Mouse (Mus musculus): ENCODE measurements at regions not wholly inside any gene's neighbourhood (a gene's known extent, or its start where the extent isn't known, plus 50 kb on each side); places are given as distances from the start of the nearest gene placed in this dataset.

GRCm38 (mm10) chr17:15891896-15892675, 61.2 kb upstream of the Rgmb start:
- no peak overlapping the region for H3K27ac ChIP-seq
- no peaks in the 10 kb centered on the region for H3K9me3 ChIP-seq (replicated peaks)
- no peaks in the 10 kb centered on the region for H3K36me3 ChIP-seq
- DNase-seq (no peak), ATAC-seq (ENCODE audit: low read depth) (no peak)
- H3K4me3 ChIP-seq (replicated peaks): no peak overlapping the region
- no peaks in the 10 kb centered on the region for H3K4me1 ChIP-seq (replicated peaks)
- no peaks in the 10 kb centered on the region for H3K27me3 ChIP-seq
- no peak overlapping the region for H3K4me2 ChIP-seq
- 66% methylated on average over 4 of the region's 4 CpGs for WGBS (ENCODE audit: insufficient replicate concordance)
- H3K9ac ChIP-seq: no peak overlapping the region

DNA sequence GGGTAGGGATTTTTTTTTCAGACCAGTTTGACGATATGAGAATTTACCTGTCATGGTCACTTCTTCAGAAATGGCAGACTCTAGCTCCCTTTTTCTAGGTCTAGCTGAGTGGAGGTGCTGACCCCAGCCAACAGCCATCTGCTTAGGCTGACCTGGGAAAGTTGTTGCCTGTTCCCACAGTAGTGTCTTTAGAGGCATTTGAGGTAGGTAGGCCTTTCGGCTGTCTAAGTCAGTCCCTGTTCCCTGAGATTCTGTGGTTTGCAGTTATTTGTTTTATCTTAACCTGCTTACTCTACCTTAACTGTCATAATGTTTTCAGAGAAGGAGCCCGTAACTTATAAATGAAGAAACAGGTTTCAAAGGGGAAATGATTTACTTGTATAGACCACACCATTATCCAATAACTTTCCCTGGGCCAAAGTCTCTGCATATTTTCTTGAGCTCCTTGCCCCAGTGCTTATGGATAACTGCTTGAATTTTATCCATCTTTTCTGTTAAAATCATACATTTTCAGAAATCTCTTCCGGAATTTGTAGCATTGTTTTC, 59.8 kb upstream of the Rgmb start:
- no peak for DNase-seq

DNA sequence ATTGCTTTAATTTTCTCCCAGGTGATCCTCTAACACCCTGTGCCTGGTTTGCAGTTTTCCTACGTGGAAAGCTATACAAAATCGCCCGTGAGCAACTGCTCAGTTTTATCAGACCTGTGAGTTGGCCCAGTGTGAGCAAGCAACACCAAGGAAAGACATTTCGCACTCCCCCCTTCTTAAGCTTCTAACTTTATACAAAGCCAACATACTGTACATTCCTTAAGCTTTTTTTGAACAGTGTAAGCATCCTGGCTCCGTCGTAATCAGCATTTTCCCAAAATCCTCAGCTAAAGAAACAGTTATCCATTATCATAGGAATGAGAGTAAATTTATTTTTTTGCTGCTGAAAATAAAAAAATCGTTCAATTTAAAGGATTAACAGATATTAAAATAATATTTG, 52.0 kb upstream of the Rgmb start:
- no peaks in the 10 kb centered on the region for H3K4me1 ChIP-seq (replicated peaks)
- H3K27me3 ChIP-seq: no peaks in the 10 kb centered on the region
- H3K36me3 ChIP-seq: no peaks in the 10 kb centered on the region
- H3K4me2 ChIP-seq: no peak overlapping the region
- no peak for ATAC-seq (ENCODE audit: low read depth)
- no peak overlapping the region for H3K4me3 ChIP-seq (replicated peaks)
- H3K9me3 ChIP-seq (replicated peaks): no peaks in the 10 kb centered on the region
- WGBS (ENCODE audit: insufficient replicate concordance): 55% methylated on average over 7 of the region's 7 CpGs
- DNase-seq: no peak
- H3K27ac ChIP-seq: no peak overlapping the region
- no peak overlapping the region for H3K9ac ChIP-seq

More for the DNA sequence above, 59.8 kb upstream of the Rgmb start:
- Histone ChIP-seq H3K4me3 (replicated peaks) (no peak overlapping the region), H3K9me3 (replicated peaks) (no peaks in the 10 kb centered on the region), H3K27me3 (no peaks in the 10 kb centered on the region), H3K4me2 (no peak overlapping the region), H3K9ac (no peak overlapping the region), H3K27ac (no peak overlapping the region), H3K36me3 (no peaks in the 10 kb centered on the region), H3K4me1 (replicated peaks) (no peaks in the 10 kb centered on the region)
- ATAC-seq (ENCODE audit: low read depth): no peak
- WGBS (ENCODE audit: insufficient replicate concordance): 65% methylated on average over 4 of the region's 4 CpGs

DNA sequence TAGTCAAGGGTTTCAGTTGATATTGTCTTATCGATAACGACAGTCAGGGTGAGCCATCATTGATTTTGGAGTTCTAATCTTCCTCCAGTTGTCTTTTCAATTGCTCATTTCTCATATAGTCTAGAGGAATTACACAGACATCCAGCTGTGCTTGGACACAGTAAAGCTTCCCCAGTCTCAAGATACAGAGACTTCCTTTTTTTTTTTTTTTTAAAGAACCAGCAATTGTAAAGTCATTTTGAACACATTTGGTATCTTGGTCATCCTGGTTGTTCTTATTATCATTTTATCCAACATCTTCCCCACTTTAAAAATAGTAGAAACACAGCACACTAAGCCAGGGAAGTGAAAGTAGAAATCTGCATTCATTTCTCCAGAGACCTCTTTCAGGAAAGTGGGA, 51.4 kb upstream of the Rgmb start:
- H3K4me1 ChIP-seq (replicated peaks): no peaks in the 10 kb centered on the region
- no peaks in the 10 kb centered on the region for H3K9me3 ChIP-seq (replicated peaks)
- H3K27ac ChIP-seq: no peak overlapping the region
- DNase-seq (no peak), ATAC-seq (ENCODE audit: low read depth) (no peak)
- no peak overlapping the region for H3K4me2 ChIP-seq
- H3K4me3 ChIP-seq (replicated peaks): no peak overlapping the region
- no peaks in the 10 kb centered on the region for H3K36me3 ChIP-seq
- H3K27me3 ChIP-seq: no peaks in the 10 kb centered on the region
- H3K9ac ChIP-seq: no peak overlapping the region
- WGBS (ENCODE audit: insufficient replicate concordance): 70% methylated on average over 2 of the region's 2 CpGs
